Mouse (Mus musculus) adrenal gland, postnatal 25 days (tissue): ENCODE measurements around the gene Mettl7a2. TPM values are rescaled to one million over a fixed set of nuclear protein-coding genes. Genes with fewer than 3 reads are reported as not detected.
A peak's percentile ranks its signal among the peaks of the same experiment; 100 is the strongest.

Experiments used
- DNase-seq: peaks from one replicate; pipeline ENCODE4 v3.0.0; 2021; ENCODE audit warnings: mixed read lengths
- total RNA-seq: library from RNA; stranded (reverse); gene quantifications from 2 replicates; pipeline ENCODE4 v1.2.3, GENCODE M21; 2021

Gene Mettl7a2
- total RNA-seq, 1 experiment from 2014 or later: 2.4 TPM

DNA sequence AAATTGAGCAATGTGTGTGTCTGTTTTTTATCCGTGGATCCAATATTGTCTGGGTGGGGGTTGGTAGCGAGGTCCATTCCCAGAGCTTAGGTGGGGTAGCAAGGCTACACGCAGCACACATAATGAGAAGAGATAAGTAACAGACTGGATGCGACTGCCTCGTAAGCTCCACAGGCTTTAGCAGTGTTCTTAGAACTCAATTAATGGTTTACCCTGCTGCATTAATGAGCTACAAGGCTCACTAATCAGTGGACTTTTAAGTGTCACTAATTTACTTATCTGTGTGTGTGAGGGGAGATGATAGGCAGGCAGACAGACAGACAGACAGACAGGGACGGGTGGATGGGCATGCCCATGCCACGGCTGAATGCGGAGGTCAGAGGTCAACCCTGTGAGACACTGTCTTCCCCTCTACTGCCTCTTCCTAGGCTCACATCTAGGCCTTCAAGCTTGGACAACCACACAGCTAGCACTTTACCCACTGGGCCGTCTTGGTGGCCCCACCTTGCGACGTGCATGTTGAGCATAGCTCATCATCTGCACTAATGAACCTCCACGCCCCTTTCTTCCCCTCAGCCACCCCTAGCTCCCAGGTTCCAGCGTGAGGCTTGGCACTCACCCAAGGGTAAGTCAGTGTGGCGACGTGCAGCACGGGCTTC, 47.7 kb downstream of the Mettl7a2 start:
- DNase-seq: no peak

DNA sequence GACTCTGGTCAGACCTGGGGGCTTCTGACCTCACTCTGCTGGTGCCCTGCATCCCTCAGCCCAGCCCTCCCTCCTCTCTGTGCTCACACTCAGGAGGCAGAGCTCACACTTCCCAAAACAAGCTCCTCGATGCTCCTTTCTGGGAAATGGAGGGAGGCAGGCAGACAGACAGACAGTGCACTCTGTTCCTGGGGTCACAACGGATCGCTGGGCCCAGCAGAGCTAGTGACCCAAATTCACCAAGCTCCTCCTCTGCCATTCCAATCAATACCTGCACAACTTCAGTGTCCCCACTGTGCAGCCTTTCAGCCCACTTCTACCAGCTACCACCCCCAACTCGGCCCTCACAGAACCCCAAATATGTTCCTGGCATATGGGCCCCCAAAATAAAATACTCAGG, 48.8 kb downstream of the Mettl7a2 start:
- DNase-seq: no peak

GRCm38 (mm10) chr15:100402347-100402746, 49.3 kb downstream of the Mettl7a2 start:
- no peak for DNase-seq

DNA sequence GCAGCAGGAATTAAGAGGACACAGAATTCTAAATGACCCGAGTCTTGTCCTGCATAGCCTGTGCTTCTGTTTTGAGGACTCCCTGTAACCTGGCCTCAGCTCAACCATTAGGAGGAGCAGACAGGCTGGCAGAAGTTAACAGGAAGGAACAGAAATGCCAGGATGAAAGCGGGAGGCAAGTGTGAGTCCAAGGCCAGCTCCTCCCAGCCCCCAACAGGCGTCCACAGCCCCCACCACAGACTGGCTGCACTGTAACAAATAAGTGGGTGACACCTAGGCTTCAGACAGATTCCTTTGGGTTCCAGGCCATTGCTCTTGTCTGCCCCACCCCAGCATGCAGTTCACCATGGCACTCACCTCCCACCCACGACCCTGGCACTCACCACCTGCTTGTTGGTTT, 49.8 kb downstream of the Mettl7a2 start:
- no peak for DNase-seq

DNA sequence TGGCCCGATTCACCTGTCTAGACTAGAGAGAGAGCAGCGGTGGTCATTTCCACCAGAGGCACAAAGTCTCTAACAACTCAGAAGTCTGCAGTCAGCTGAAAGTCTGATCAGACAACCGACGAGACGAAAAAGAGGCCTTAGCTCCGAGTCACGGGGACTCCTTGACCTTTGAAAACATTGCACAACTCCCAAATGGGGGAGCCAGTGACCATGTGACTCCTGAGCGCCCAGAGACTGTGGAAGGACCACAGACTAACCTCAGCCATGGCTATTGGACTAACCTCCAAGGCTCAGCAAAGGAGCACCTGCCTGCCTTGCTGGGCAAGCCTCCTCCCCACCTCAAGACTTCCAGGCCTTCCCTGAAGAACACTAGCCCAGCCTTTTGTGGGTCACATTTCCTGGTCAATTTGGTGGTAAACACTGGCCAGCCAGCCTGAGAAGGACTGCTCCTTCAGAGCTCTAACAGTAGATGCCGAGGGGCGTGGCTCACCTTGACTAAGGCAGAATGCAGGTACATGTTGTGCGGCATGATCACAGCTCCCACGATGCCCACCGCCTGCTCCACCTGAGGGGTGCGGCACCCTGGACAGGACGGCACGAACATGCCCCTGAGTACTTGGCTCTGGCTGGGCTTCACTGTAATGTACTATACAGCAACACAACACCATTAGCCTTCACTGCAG, 50.5 kb downstream of the Mettl7a2 start:
- DNase-seq: peak; percentile 59

DNA sequence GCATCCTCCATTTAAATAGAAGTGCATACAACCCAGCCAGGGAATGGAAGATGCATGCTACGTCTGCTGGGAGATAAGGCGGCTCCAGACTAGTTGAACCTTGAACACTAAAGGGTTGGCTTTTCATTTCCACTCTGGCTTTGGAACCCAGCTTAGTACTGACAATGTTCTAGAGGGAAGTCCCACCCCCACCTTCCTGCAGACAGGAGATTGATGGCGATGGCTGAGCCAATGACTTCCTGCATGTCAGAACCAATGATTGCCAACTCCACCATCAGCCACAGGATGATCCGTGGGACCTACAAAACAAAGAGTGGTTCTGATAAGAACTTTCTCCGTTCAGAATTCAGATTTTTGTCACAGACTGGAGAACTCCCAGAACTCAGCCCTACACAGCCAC, 53.1 kb downstream of the Mettl7a2 start:
- DNase-seq: no peak

DNA sequence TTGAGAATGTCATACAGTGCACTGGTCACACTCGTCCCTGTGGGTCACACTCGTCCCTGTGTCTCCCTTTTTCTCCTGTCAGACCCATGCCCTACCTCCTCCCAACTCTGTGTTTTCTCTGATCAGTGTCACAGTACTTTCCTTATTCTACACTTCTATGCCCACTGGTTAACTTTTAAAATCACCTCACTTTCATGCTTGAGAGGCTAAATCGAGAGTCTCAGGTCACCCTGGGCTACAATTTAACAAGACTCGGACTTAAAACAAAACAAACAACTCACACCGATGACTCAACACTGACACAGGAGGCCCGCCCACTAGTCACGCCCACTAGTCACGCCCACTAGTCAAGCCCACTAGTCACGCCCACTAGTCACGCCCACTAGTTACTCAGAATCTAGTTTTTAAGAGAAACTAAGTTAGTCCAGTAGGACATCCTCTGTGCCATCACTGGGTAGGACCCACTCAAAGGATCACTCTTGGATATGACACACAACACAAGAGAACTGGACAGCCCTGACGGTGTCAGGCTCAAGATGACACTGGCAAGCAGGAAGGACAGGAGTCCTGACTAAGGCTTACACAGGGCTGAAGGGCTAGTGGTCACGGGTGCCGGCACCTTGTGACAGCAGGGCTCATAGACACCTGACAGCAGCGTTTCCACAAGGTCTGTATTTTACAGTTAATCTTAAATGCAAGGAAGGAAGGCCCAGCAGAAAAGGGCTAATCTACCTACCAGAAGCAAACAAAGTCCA, 58.1 kb downstream of the Mettl7a2 start:
- peak; percentile 73 for DNase-seq

Other genes starting within 250 kb of the Mettl7a2 start
- 70.7 and 78.1 TPM in 2 replicates for gene Atf1, start 125.4 kb upstream of the Mettl7a2 start, total RNA-seq
- gene Tmprss12, start 72.4 kb upstream of the Mettl7a2 start, total RNA-seq: not detected in 2 replicates
- 76.6 and 111 TPM in 2 replicates for gene Mettl7a1, start 49.1 kb upstream of the Mettl7a2 start, total RNA-seq
- gene Mettl7a3, start 18.3 kb upstream of the Mettl7a2 start, total RNA-seq: not detected in 2 replicates
- 0.64 TPM in 1 of 2 replicates, not detected in the other for gene Methig1, start 51 bp upstream of the Mettl7a2 start, total RNA-seq
- gene Higd1c, start 11.3 kb downstream of the Mettl7a2 start, total RNA-seq: 1.2 TPM in 1 of 2 replicates, not detected in the other
- not detected in 2 replicates for gene Gm5475, start 68.9 kb downstream of the Mettl7a2 start, total RNA-seq
- gene Slc11a2, start 71.9 kb downstream of the Mettl7a2 start, total RNA-seq: 105 and 111 TPM in 2 replicates
- 123 and 143 TPM in 2 replicates for gene Letmd1, start 115.8 kb downstream of the Mettl7a2 start, total RNA-seq
- 6.8 and 8.2 TPM in 2 replicates for gene Csrnp2, start 142.3 kb downstream of the Mettl7a2 start, total RNA-seq
- gene Tfcp2, start 198.8 kb downstream of the Mettl7a2 start, total RNA-seq: 27.9 and 31.3 TPM in 2 replicates
- gene Pou6f1, start 246.8 kb downstream of the Mettl7a2 start, total RNA-seq: 18.3 and 20.5 TPM in 2 replicates